In genomic region chr6:128424269-128425019, GRCm38 (mm10) we compare ENCODE assay signal across 8 mouse cellular contexts. TPM values are rescaled to one million over a fixed set of nuclear protein-coding genes. Genes with fewer than 3 reads are reported as not detected.
DNase-seq lines count a peak whose midpoint lies in the region; ATAC-seq lines count a peak whose summit lies in the region.

Gene Itfg2 (minus strand): TSS chr6:128424931.

- DNase-seq in adrenal gland, adult (ENCODE audit: inconsistent age in 2 of 2, low spot score in 1 of 2) = peak; percentile 97 to 100
- peak; percentile 98 for DNase-seq in embryo, embryonic 10.5 days (ENCODE audit: low spot score)
- DNase-seq in gastrocnemius, postnatal 25 days = peak; percentile 94
- peak; percentile 98 for DNase-seq in intestine, embryonic 14.5 days (ENCODE audit: low spot score)
- DNase-seq in left cerebral cortex, postnatal 14 days (ENCODE audit: low spot score in 2 of 2) = peak; percentile 97 to 98
- DNase-seq in mesoderm, embryonic 11.5 days (ENCODE audit: low read depth, low spot score) = peak; percentile 98
- peak; percentile 95 to 96 for DNase-seq in right cerebral cortex, postnatal 36 days (ENCODE audit: low spot score in 2 of 2)
- DNase-seq in yolk sac, embryonic 10.5 days (ENCODE audit: low spot score) = peak; percentile 96

- H3K9me3 ChIP-seq in intestine, embryonic 14.5 days (ENCODE audit: control insufficient read depth, low read length) = no peaks in the 10 kb centered on the region

- H3K4me1 ChIP-seq in intestine, embryonic 14.5 days (replicated peaks; ENCODE audit: control insufficient read depth, insufficient read depth, low read length) = 0 out of 2 replicates have a peak, but pooled peaks cover 3% of the 10 kb centered on the region

- peaks cover 24% of the 10 kb centered on the region for H3K36me3 ChIP-seq in intestine, embryonic 14.5 days (ENCODE audit: control insufficient read depth, insufficient read depth, low read length)

- H3K27ac ChIP-seq in intestine, embryonic 14.5 days (ENCODE audit: low read depth) = peak within 1 kb of the TSS; percentile 93

- H3K9ac ChIP-seq in intestine, embryonic 14.5 days (ENCODE audit: low read length) = peak within 1 kb of the TSS; percentile 69

- ATAC-seq in intestine, embryonic 14.5 days (replicated peaks; ENCODE audit: low FRiP score, low TSS enrichment, low read depth) = peak; percentile 92

- H3K27me3 ChIP-seq in intestine, embryonic 14.5 days (replicated peaks; ENCODE audit: control insufficient read depth, insufficient read depth, low read length) = no peaks in the 10 kb centered on the region

- intact Hi-C loops in left cerebral cortex, postnatal 14 days (cut with DNase I) = no loop called here

- under 1% methylated on average over 42 of the region's 42 CpGs for WGBS in intestine, embryonic 14.5 days

- H3K4me3 ChIP-seq in intestine, embryonic 14.5 days (ENCODE audit: low read depth, low read length) = peak within 1 kb of the TSS; percentile 73

- H3K4me2 ChIP-seq in intestine, embryonic 14.5 days (ENCODE audit: low read length) = peak within 1 kb of the TSS; percentile 72

RNA-seq across cellular contexts. Expression of gene Itfg2, which starts in this region (rescaled TPM):
- total RNA-seq in gastrocnemius, postnatal 25 days (2021) = 10 to 100 TPM; 14.4 to 15.1 TPM
- 29.6 and 35.9 TPM in 2 replicates for polyA plus RNA-seq in intestine, embryonic 14.5 days (2014; fragmentation: Nextera tagmentation; extraction: Ambion mirVana)
- total RNA-seq in left cerebral cortex, postnatal 14 days (2021) = 10 to 100 TPM; 17.5 to 24.4 TPM

Comparison
In these comparisons a context has a peak if more than half of its experiments do, and no peak if none do; other contexts are left out.
1. Peak in every context shown above with its lines: DNase-seq, ATAC-seq, H3K4me3 ChIP-seq and H3K27ac ChIP-seq.